Mouse (Mus musculus) bone marrow, adult 2 months (tissue): ENCODE measurements around the gene Msantd3.

ENCODE experiments used
- CTCF ChIP-seq: fragments of 200-500 bp; IDR thresholded peaks from 2 replicates; pipeline ENCODE4 v1.5.1; 2011; ENCODE audit warnings: low read length, control low read depth; ENCODE audit not compliant: control insufficient read depth, insufficient read depth
- POLR2A ChIP-seq: fragments of 200-500 bp; IDR thresholded peaks from 2 replicates; pipeline ENCODE4 v1.6.1; 2011; ENCODE audit warnings: low read depth, mild to moderate bottlenecking, control low read depth, low read length, borderline replicate concordance; ENCODE audit not compliant: control insufficient read depth

- TF ChIP-seq CTCF (no peak), POLR2A (no peak)
Observed at GRCm38 (mm10) chr4:48596111-48596510, 56.4 kb downstream of the Msantd3 start.
